Mouse (Mus musculus) thymus, postnatal 10 days (tissue): Measurements from ENCODE around the gene Prkra.

Experiments
- DNase-seq, 2 experiments: peaks; one replicate each; pipeline ENCODE4 v3.0.0; 2021; ENCODE audit warnings: low spot score in 2 of 2

The Prkra gene

GRCm38 (mm10) chr2:76647883-76648570, at the start of gene Prkra, which contains the start of gene Pjvk:
Gene Prkra, minus strand, starts transcription at chr2:76648015.
Gene Pjvk, plus strand, starts transcription at chr2:76648476.
- peak; percentile 85 to 92 for DNase-seq

GRCm38 (mm10) chr2:76695290-76695689, 47.5 kb upstream of the Prkra start:
- DNase-seq: no peak

- DNase-seq: no peak
Measured at GRCm38 (mm10) chr2:76693765-76694164, 46.0 kb upstream of the Prkra start.

- DNase-seq: no peak
Measured at GRCm38 (mm10) chr2:76690436-76691204, 42.8 kb upstream of the Prkra start.

- no peak for DNase-seq
Measured at GRCm38 (mm10) chr2:76688162-76688561, 40.3 kb upstream of the Prkra start.

GRCm38 (mm10) chr2:76687608-76688007, 39.8 kb upstream of the Prkra start:
- no peak for DNase-seq

- DNase-seq: no peak
Measured at GRCm38 (mm10) chr2:76686986-76687385, 39.2 kb upstream of the Prkra start.

- no peak for DNase-seq
Measured at GRCm38 (mm10) chr2:76682301-76682700, 34.5 kb upstream of the Prkra start.

GRCm38 (mm10) chr2:76676401-76677226, 28.8 kb upstream of the Prkra start:
- no peak for DNase-seq

GRCm38 (mm10) chr2:76675949-76676348, 28.1 kb upstream of the Prkra start:
- DNase-seq: no peak

- peak; percentile 16 to 20 for DNase-seq
Measured at GRCm38 (mm10) chr2:76675451-76675850, 27.6 kb upstream of the Prkra start.

- peak; percentile 55 to 64 for DNase-seq
Measured at GRCm38 (mm10) chr2:76674725-76675427, 27.1 kb upstream of the Prkra start, which contains the start of gene Plekha3. Gene Plekha3, plus strand, starts transcription at chr2:76675281.

- peak; percentile 50 to 60 for DNase-seq
Measured at GRCm38 (mm10) chr2:76673472-76674081, 25.8 kb upstream of the Prkra start.

- peak; percentile 73 to 89 for DNase-seq
Measured at GRCm38 (mm10) chr2:76672966-76673392, 25.2 kb upstream of the Prkra start, which contains the start of gene Fkbp7. Gene Fkbp7, minus strand, starts transcription at chr2:76673116.

GRCm38 (mm10) chr2:76672134-76672745, 24.4 kb upstream of the Prkra start:
- DNase-seq: no peak

GRCm38 (mm10) chr2:76671641-76672040, 23.8 kb upstream of the Prkra start:
- DNase-seq: no peak

- no peak for DNase-seq
Measured at GRCm38 (mm10) chr2:76667200-76667599, 19.4 kb upstream of the Prkra start.

- no peak for DNase-seq
Measured at GRCm38 (mm10) chr2:76665531-76665930, 17.7 kb upstream of the Prkra start.

GRCm38 (mm10) chr2:76659419-76659818, 11.6 kb upstream of the Prkra start:
- no peak for DNase-seq

GRCm38 (mm10) chr2:76658551-76658950, 10.7 kb upstream of the Prkra start:
- DNase-seq: no peak
